Comparison of ENCODE assay signal across 8 mouse cellular contexts in the genomic region with DNA sequence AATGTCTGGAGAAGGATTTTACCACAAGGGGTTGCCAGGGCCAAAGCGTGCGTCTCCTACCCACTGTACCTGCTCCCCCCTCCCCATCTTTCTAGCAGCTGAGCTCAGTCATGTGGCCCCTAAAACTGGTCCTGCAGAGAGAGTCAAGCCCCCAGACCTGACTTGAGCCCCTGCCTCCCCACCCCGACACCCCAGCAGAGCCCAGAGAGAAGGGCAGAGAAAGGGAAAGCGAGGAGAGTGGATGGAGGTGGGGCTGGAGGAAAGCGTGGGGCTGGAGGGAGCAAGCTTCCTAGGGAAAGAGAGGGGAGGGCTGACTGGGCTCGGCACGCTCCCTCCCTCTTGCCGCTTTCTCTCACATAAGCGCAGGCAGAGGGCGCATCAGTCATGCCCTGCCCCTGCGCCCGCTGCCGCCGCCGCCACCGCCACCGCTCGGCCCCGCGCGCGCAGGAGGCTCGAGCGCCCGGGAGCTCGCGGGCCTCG. TPM values are rescaled to one million over a fixed set of nuclear protein-coding genes. Genes with fewer than 3 reads are reported as not detected.
DNase-seq lines count a peak whose midpoint lies in the region; ATAC-seq and TF ChIP-seq lines count a peak whose summit lies in the region.

No protein-coding gene starts in this region.

- H3K4me3 ChIP-seq in E14TG2a.4 (replicated peaks; ENCODE audit: low read length): peak overlapping the region; percentile 91
- peak overlapping the region; percentile 75 for H3K4me3 ChIP-seq in embryonic facial prominence, embryonic 12.5 days
- peak overlapping the region; percentile 82 for H3K4me3 ChIP-seq in heart, postnatal 0 days (ENCODE audit: low read depth, low read length)
- H3K4me3 ChIP-seq in neural tube, embryonic 13.5 days: peak overlapping the region; percentile 88

- 1% methylated on average over 13 of the region's 28 CpGs for WGBS in embryonic facial prominence, embryonic 12.5 days
- under 1% methylated on average over 19 of the region's 28 CpGs for WGBS in heart, postnatal 0 days
- 0% methylated on average over 10 of the region's 28 CpGs for WGBS in neural tube, embryonic 13.5 days

- H3K4me2 ChIP-seq in embryonic facial prominence, embryonic 12.5 days (replicated peaks): peak overlapping the region; percentile 61
- H3K4me2 ChIP-seq in heart, postnatal 0 days (ENCODE audit: low read depth, low read length): peak overlapping the region; percentile 72
- H3K4me2 ChIP-seq in neural tube, embryonic 13.5 days: peak overlapping the region; percentile 82

- H3K27ac ChIP-seq in embryonic facial prominence, embryonic 12.5 days: peak overlapping the region; percentile 80
- peak overlapping the region; percentile 85 for H3K27ac ChIP-seq in heart, postnatal 0 days (ENCODE audit: low read depth)
- H3K27ac ChIP-seq in neural tube, embryonic 13.5 days (replicated peaks): peak overlapping the region; percentile 83

- no peak for TF ChIP-seq CTCF in E14TG2a.4 (conservative IDR thresholded peaks at IDR 0.05; ENCODE audit: low read length)
- TF ChIP-seq CTCF in heart, postnatal 0 days (IDR thresholded peaks at IDR 0.05; ENCODE audit: low read depth): peak; percentile 48

- no peaks in the 10 kb centered on the region for H3K27me3 ChIP-seq in E14TG2a.4 (ENCODE audit: insufficient read depth, low read length)
- no peaks in the 10 kb centered on the region for H3K27me3 ChIP-seq in embryonic facial prominence, embryonic 12.5 days
- H3K27me3 ChIP-seq in heart, postnatal 0 days (ENCODE audit: control insufficient read depth, insufficient read depth, low read length): no peaks in the 10 kb centered on the region
- H3K27me3 ChIP-seq in neural tube, embryonic 13.5 days: no peaks in the 10 kb centered on the region

- H3K9ac ChIP-seq in embryonic facial prominence, embryonic 12.5 days: peak overlapping the region; percentile 73
- peak overlapping the region; percentile 85 for H3K9ac ChIP-seq in heart, postnatal 0 days (replicated peaks; ENCODE audit: low read depth, low read length)
- peak overlapping the region; percentile 86 for H3K9ac ChIP-seq in neural tube, embryonic 13.5 days

- ATAC-seq in embryonic facial prominence, embryonic 12.5 days (ENCODE audit: insufficient number of reproducible peaks, insufficient read depth, low FRiP score, low TSS enrichment): peak; percentile 94
- ATAC-seq in heart, postnatal 0 days (ENCODE audit: insufficient read depth, low read depth): peak; percentile 89
- peak; percentile 93 for ATAC-seq in neural tube, embryonic 13.5 days (ENCODE audit: low read depth)

- peak; percentile 80 for DNase-seq in adrenal gland, postnatal 14 days
- peak; percentile 75 for DNase-seq in heart, postnatal 0 days (ENCODE audit: low spot score)
- DNase-seq in kidney, postnatal 25 days: peak; percentile 63 to 82
- DNase-seq in lung, adult 18-20 months: peak; percentile 40 to 56
- DNase-seq in urinary bladder, postnatal 14 days (ENCODE audit: low spot score): peak; percentile 54

- H3K36me3 ChIP-seq in E14TG2a.4 (ENCODE audit: insufficient read depth, low read length): peaks cover 7% of the 10 kb centered on the region
- no peaks in the 10 kb centered on the region for H3K36me3 ChIP-seq in embryonic facial prominence, embryonic 12.5 days
- no peaks in the 10 kb centered on the region for H3K36me3 ChIP-seq in heart, postnatal 0 days (replicated peaks; ENCODE audit: control insufficient read depth, insufficient read depth, low read length)
- no peaks in the 10 kb centered on the region for H3K36me3 ChIP-seq in neural tube, embryonic 13.5 days

- no peak for TF ChIP-seq EP300 in heart, postnatal 0 days (IDR thresholded peaks at IDR 0.05; ENCODE audit: low read depth)

- H3K9me3 ChIP-seq in E14TG2a.4 (ENCODE audit: low read length): no peaks in the 10 kb centered on the region
- no peaks in the 10 kb centered on the region for H3K9me3 ChIP-seq in embryonic facial prominence, embryonic 12.5 days
- no peaks in the 10 kb centered on the region for H3K9me3 ChIP-seq in heart, postnatal 0 days (replicated peaks; ENCODE audit: control insufficient read depth, low read length)
- H3K9me3 ChIP-seq in neural tube, embryonic 13.5 days: no peaks in the 10 kb centered on the region

- peaks cover 50% of the 10 kb centered on the region for H3K4me1 ChIP-seq in E14TG2a.4 (replicated peaks; ENCODE audit: low read depth, low read length)
- H3K4me1 ChIP-seq in embryonic facial prominence, embryonic 12.5 days: no peaks in the 10 kb centered on the region
- no peaks in the 10 kb centered on the region for H3K4me1 ChIP-seq in heart, postnatal 0 days (ENCODE audit: control insufficient read depth, insufficient read depth)
- peaks cover 18% of the 10 kb centered on the region for H3K4me1 ChIP-seq in neural tube, embryonic 13.5 days (replicated peaks)

RNA-seq across cellular contexts. Expression of a gene that starts 0.6 kb away (rescaled TPM):
- 7.1 and 7.9 TPM in 2 replicates for total RNA-seq in adrenal gland, postnatal 14 days (2021)
- 11.7 and 12.9 TPM in 2 replicates for polyA plus RNA-seq in embryonic facial prominence, embryonic 12.5 days (2016; fragmentation: Nextera tagmentation; extraction: Ambion mirVana)
- 10.5 and 13.8 TPM in 2 replicates for total RNA-seq in heart, postnatal 0 days (2014; rRNA removed; ENCODE audit: low replicate concordance)
- 7.0 and 7.6 TPM in 2 replicates for polyA plus RNA-seq in heart, postnatal 0 days (2015; fragmentation: Nextera tagmentation; extraction: Ambion mirVana)
- polyA plus RNA-seq in neural tube, embryonic 13.5 days (2015; fragmentation: Nextera tagmentation; extraction: Ambion mirVana): 4.6 and 5.9 TPM in 2 replicates

Comparison
In these comparisons a context has a peak if more than half of its experiments do, and no peak if none do; other contexts are left out.
1. Peak in every context shown above with its lines: DNase-seq, ATAC-seq, H3K4me3 ChIP-seq and H3K27ac ChIP-seq.